Mouse (Mus musculus) frontal cortex, postnatal 36 days (tissue): ENCODE measurements at regions not wholly inside any gene's neighbourhood (a gene's known extent, or its start where the extent isn't known, plus 50 kb on each side); places are given as distances from the start of the nearest gene placed in this dataset.

Experiments
- DNase-seq, 2 experiments: peaks; one replicate each; pipeline ENCODE4 v3.0.0; 2022; ENCODE audit warnings: low spot score in 2 of 2

DNA sequence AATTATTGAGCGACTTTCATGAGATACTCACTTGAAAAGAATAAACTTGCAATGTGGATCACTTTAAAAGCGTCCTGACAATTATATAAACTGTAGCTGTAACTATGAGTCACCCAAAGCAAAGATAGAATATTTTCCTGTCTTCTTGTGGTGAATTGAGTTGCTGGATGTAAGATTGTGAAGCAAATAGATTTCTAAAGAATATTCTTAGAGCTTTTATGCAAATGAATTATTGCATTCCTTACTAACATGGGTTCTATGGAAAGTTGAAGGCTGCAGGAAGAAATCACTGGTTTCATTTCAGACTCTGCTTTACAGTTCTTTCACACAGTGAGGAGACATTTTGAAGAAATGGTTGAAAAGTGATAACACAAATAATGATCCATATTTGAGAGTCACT, 656.8 kb downstream of the Htr1a start:
- peak in 1 of 2 experiments; percentile 2 for DNase-seq

DNA sequence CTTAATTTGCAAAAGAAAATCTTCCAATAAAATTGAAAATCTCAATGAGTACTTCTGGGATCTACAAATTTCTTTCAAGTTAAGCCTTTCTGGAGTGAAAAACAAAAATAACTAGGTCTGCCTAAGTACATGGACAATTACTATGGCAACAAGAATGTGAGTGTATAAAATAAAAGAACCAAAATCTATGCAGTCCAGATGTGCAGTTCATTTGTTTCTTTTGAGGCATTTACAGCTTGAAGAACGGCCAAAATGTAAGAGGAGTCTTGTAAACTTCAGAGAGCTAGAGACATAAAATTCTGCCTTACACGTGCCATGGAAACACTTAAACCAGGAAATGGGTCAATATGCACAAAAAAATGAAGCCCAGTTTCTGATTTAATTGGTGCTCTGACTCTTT, 698.7 kb downstream of the Htr1a start:
- no peak for DNase-seq

DNA sequence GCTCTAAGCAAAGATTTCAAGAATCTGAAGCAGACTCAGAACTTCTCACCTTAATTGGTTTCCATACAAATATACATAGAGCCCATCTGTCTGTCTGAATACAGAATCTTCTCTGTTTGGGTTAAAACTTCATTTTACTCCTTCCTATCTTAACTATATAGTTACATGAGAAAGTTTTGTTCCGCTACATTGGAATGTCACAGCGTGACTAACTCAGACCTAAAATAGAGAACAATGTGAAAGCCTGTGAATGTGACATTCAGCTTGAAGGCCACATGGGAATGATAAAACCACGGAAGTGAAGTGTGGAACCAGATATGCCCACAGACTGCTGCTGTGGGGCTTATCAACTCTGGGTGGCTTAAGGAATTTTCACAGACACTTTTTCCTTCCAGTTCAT, 722.9 kb downstream of the Htr1a start:
- peak in 1 of 2 experiments; percentile 27 for DNase-seq

DNA sequence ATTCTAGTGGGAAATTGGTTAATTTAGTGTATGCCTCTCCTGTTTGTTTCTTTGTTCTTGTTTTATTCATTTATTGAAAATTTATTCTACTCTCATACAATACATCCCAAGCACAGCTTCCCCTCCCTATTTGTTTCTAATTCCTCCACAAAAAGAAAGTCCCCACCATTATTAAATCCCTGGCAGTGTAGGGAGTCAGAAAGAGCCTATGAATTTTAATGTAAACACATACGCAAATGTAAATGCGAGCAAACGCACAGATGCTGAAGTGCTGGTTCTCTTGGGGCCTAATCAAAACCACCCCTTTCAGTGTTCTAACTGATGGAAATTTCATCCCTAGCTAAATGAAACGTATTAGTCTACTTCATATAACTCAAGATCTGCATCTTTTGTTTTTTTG, 729.9 kb downstream of the Htr1a start:
- DNase-seq, result no peak

DNA sequence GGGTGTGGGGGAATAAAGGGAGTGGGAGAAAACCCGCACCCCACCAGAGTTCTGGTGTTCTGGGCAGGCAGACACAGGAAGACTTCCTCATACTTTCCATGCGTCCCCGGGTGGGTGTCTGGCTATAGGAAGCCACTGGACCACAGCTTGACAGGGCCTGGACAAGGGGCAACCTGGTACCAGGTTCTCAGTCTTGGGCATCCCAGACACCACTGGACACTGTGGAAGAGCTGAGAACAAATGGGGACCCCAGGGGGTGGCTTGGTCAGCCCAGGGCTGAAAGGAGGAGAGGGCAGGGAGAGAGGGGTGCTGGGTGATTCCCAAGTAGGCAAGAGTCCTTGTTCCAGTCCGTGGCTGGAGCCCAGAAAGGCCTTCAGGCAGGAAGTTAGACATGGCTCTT, 730.9 kb downstream of the Htr1a start:
- DNase-seq, result no peak

DNA sequence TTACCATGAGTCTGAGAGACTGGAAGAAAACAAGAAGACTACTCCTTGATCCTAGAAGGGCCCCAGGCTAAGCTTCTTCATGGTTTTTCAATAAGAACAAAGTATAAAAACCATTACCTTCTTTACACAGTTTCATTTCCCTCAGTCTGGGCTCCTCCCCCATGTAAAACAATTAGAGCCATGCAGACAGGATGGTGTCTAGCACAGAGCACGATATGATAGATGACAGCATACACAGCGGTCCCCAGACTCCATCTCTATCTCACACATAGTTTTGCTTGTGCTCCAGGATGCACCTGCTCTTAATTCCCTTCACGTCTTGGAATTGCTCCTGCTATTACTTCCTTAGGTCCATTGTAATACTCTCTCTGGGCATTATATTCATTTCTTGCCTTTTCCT, 737.3 kb downstream of the Htr1a start:
- no peak for DNase-seq
